Mouse (Mus musculus): ENCODE results near the gene Ppfia4.

GRCm38 (mm10) chr1:134342278-134342664 is 9.5 kb upstream of the Ppfia4 start:
- TF ChIP-seq CTCF (IDR thresholded peaks at IDR 0.05; ENCODE audit: low read depth, low read length) (no peak), POLR2A (IDR thresholded peaks at IDR 0.05; ENCODE audit: extremely low read depth, insufficient read depth, low read length) (no peak)

Data from liver, adult 2 months (tissue).